Mouse (Mus musculus) cerebellum, adult 2 months (tissue): ENCODE data around the gene Rapgef5.

Experiments used
- CTCF ChIP-seq: fragments of 200-500 bp; IDR thresholded peaks from 2 replicates; pipeline ENCODE4 v1.5.1; 2011; ENCODE audit warnings: low read depth, mild to moderate bottlenecking, control low read depth, low read length, moderate library complexity, borderline replicate concordance; ENCODE audit not compliant: insufficient read depth
- POLR2A ChIP-seq: fragments of 200-500 bp; IDR thresholded peaks from 2 replicates; pipeline ENCODE4 v1.6.1; 2011; ENCODE audit warnings: low read length, control low read depth, borderline replicate concordance; ENCODE audit not compliant: insufficient read depth

- no peak for TF ChIP-seq CTCF
- TF ChIP-seq POLR2A, result no peak
These were observed 217.3 kb downstream of the Rapgef5 start for GRCm38 (mm10) chr12:117733611-117734010.
